Mouse (Mus musculus): ENCODE data around the gene Arhgap1. TPM values are rescaled to one million over a fixed set of nuclear protein-coding genes. Genes with fewer than 3 reads are reported as not detected.

The Arhgap1 gene
- polyA plus RNA-seq, 1 experiment from 2014 or later, result 129 TPM

Other genes with a start within 250 kb of the Arhgap1 start
- gene 1110051M20Rik, start 205.2 kb upstream of the Arhgap1 start, polyA plus RNA-seq (2015; fragmentation: Nextera tagmentation; extraction: Ambion mirVana), result 61.0 and 68.0 TPM in 2 replicates
- gene Lrp4, start 192.3 kb upstream of the Arhgap1 start, polyA plus RNA-seq (2015; fragmentation: Nextera tagmentation; extraction: Ambion mirVana), result 11.1 and 12.0 TPM in 2 replicates
- gene Ckap5, start 123.1 kb upstream of the Arhgap1 start, polyA plus RNA-seq (2015; fragmentation: Nextera tagmentation; extraction: Ambion mirVana), result 60.7 and 76.0 TPM in 2 replicates
- gene F2, start 13.4 kb upstream of the Arhgap1 start, polyA plus RNA-seq (2015; fragmentation: Nextera tagmentation; extraction: Ambion mirVana), result 1.0 and 1.5 TPM in 2 replicates
- 9.2 and 13.2 TPM in 2 replicates for gene Zfp408, start 69 bp upstream of the Arhgap1 start, polyA plus RNA-seq (2015; fragmentation: Nextera tagmentation; extraction: Ambion mirVana)
- 31.6 and 33.5 TPM in 2 replicates for gene Atg13, start 60.7 kb downstream of the Arhgap1 start, polyA plus RNA-seq (2015; fragmentation: Nextera tagmentation; extraction: Ambion mirVana)
- gene Harbi1, start 61.0 kb downstream of the Arhgap1 start, polyA plus RNA-seq (2015; fragmentation: Nextera tagmentation; extraction: Ambion mirVana), result 19.3 and 25.4 TPM in 2 replicates
- gene Ambra1, start 80.3 kb downstream of the Arhgap1 start, polyA plus RNA-seq (2015; fragmentation: Nextera tagmentation; extraction: Ambion mirVana), result 17.3 and 18.1 TPM in 2 replicates

Measured in embryonic facial prominence, embryonic 15.5 days (tissue).